Mouse (Mus musculus) intestine, postnatal 0 days (tissue): ENCODE measurements around the gene Ikbke. TPM values are rescaled to one million over a fixed set of nuclear protein-coding genes. Genes with fewer than 3 reads are reported as not detected.

Source experiments
- ATAC-seq: fragments of 200-750 bp; cut with Nextera tagmentation; 2 replicates; pipeline ENCODE4 v1.8.0; 2017; ENCODE audit warnings: mild to moderate bottlenecking, moderate TSS enrichment, moderate library complexity
- H3K27ac ChIP-seq: fragments of 300-500 bp; sonication (generic); 2 replicates; pipeline ENCODE4 v1.5.1; 2014; ENCODE audit warnings: mild to moderate bottlenecking, low read depth, low read length, moderate library complexity
- H3K27me3 ChIP-seq: fragments of 300-500 bp; sonication (generic); replicated peaks from 2 replicates; pipeline ENCODE4 v1.6.1; 2014; ENCODE audit warnings: low read length, mixed read lengths; ENCODE audit not compliant: control insufficient read depth, insufficient read depth
- H3K36me3 ChIP-seq: fragments of 300-500 bp; sonication (generic); 2 replicates; pipeline ENCODE4 v1.6.1; 2014; ENCODE audit warnings: mild to moderate bottlenecking, moderate library complexity; ENCODE audit not compliant: control insufficient read depth, insufficient read depth
- H3K4me1 ChIP-seq: fragments of 300-500 bp; sonication (generic); replicated peaks from 2 replicates; pipeline ENCODE4 v1.6.1; 2014; ENCODE audit warnings: antibody characterized with exemption, low read length, mixed read lengths; ENCODE audit not compliant: control insufficient read depth, insufficient read depth
- H3K4me2 ChIP-seq: fragments of 300-500 bp; sonication (generic); replicated peaks from 2 replicates; pipeline ENCODE4 v1.6.1; 2014; ENCODE audit warnings: low read depth, mild to moderate bottlenecking, moderate library complexity
- H3K4me3 ChIP-seq: fragments of 300-500 bp; sonication (generic); 2 replicates; pipeline ENCODE4 v1.5.1; 2014; ENCODE audit warnings: low read depth, low read length
- H3K9ac ChIP-seq: fragments of 300-500 bp; sonication (generic); 2 replicates; pipeline ENCODE4 v1.6.1; 2014; ENCODE audit warnings: mild to moderate bottlenecking, low read depth, low read length
- H3K9me3 ChIP-seq: fragments of 300-500 bp; sonication (generic); 2 replicates; pipeline ENCODE4 v1.6.1; 2016; ENCODE audit warnings: mixed run types; ENCODE audit not compliant: control insufficient read depth
- CTCF ChIP-seq: sonication (generic); IDR thresholded peaks from 2 replicates; pipeline ENCODE4 v1.5.1; 2016; ENCODE audit warnings: low read depth, mild to moderate bottlenecking, control low read depth, antibody characterized with exemption, moderate library complexity
- WGBS: fragments of 180-500 bp; shearing (Covaris S2); extraction: QIAGEN DNeasy Blood & Tissue Kit; methylation state at CpG from one replicate; pipeline ENCODE4 v1.1.7; 2014; 5-methylcytosine and 5-hydroxymethylcytosine counted together
- polyA plus RNA-seq: library from polyadenylated mRNA; unstranded; fragments of >200 nt; fragmentation: Nextera tagmentation; extraction: Ambion mirVana; gene quantifications from 2 replicates; pipeline ENCODE4 v1.2.1, GENCODE M21; 2015

Gene Ikbke
- polyA plus RNA-seq, 1 experiment from 2014 or later = 8.3 TPM

DNA sequence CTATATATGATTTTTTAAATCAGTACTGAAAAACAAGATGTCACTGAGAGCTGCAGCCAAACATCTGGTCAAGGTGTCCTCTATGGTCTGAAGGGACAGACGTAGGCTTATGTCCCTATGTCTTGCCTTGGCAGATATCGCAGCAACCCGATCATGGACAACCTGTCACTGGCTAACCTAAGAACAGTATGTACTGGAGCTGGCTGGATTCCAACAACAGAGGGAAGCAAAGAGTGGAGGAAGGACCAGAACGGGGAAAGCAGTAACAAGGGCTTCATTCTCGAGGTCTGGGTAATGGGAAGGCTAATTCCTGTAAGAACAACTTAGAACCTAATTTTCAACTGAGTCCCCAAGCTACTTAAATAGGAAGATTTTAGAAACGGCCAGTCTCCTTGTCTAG, 9.5 kb upstream of the Ikbke start:
- Histone ChIP-seq H3K4me1 (no peaks in the 10 kb centered on the region), H3K27ac (no peak overlapping the region), H3K27me3 (no peaks in the 10 kb centered on the region), H3K4me3 (no peak overlapping the region), H3K36me3 (peaks cover 7% of the 10 kb centered on the region; the same call in 1 of the 2 replicates), H3K9me3 (no peaks in the 10 kb centered on the region), H3K9ac (no peak overlapping the region), H3K4me2 (no peak overlapping the region)
- TF ChIP-seq CTCF = no peak
- no peak for ATAC-seq
- 85% methylated on average over 6 of the region's 6 CpGs for WGBS

DNA sequence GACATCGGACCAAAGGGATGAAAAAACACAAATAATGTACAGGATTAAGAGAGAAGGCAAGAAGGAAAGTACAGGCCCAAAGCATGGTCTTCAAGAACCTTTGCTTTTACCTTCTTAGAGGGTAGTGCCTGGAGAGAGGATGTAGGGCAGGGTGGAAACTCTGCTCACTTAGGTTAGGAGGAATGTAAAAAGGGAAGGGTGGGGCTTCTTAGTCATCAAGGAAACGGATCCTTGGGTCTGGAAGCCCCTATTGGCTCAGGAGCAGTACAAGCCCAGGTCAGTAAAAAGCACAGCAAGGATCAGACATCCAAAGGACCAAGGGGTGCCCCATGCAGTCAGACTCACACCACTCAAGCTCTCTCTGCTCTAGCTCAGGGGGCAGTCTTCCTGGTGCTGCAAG, 7.9 kb upstream of the Ikbke start:
- ATAC-seq = no peak
- no peaks in the 10 kb centered on the region for H3K27me3 ChIP-seq
- no peak overlapping the region for H3K4me3 ChIP-seq
- no peak overlapping the region for H3K27ac ChIP-seq
- no peaks in the 10 kb centered on the region for H3K9me3 ChIP-seq
- TF ChIP-seq CTCF = no peak
- H3K4me2 ChIP-seq = no peak overlapping the region
- 0 out of 2 replicates have a peak, but pooled peaks cover under 1% of the 10 kb centered on the region for H3K4me1 ChIP-seq
- no peak overlapping the region for H3K9ac ChIP-seq
- WGBS = 67% methylated on average over 2 of the region's 2 CpGs
- peaks cover 7% of the 10 kb centered on the region; the same call in 1 of the 2 replicates for H3K36me3 ChIP-seq

- Histone ChIP-seq H3K9ac (no peak overlapping the region), H3K9me3 (no peaks in the 10 kb centered on the region), H3K27me3 (no peaks in the 10 kb centered on the region), H3K27ac (no peak overlapping the region), H3K4me2 (no peak overlapping the region), H3K4me1 (0 out of 2 replicates have a peak, but pooled peaks cover 5% of the 10 kb centered on the region), H3K4me3 (no peak overlapping the region), H3K36me3 (peaks cover 7% of the 10 kb centered on the region; the same call in 1 of the 2 replicates)
- TF ChIP-seq CTCF = no peak
- 70% methylated on average over 5 of the region's 5 CpGs for WGBS
- ATAC-seq = no peak
These were observed 7.4 kb upstream of the Ikbke start for GRCm38 (mm10) chr1:131286803-131287202.

DNA sequence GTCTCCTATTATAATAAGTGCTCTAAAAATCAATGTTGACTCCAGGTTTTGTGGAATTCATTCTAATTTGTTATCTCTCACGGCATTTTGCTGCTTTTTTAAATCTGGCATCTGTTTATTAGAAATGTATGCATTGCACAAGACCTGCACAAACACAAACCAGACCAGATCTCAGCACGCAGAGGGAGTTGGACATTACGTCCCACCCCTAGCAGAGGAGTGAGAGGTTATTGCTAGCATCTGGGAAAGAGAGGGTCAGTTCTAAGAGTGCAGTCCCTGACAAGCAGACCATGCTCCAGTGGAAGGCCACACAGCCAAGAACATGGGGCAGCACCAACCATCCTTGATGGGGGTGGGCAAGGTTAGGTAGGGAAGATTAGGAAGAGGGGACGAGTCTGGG, 5.2 kb upstream of the Ikbke start:
- Histone ChIP-seq H3K27me3 (no peaks in the 10 kb centered on the region), H3K27ac (no peak overlapping the region), H3K4me2 (no peak overlapping the region), H3K9me3 (no peaks in the 10 kb centered on the region), H3K4me1 (0 out of 2 replicates have a peak, but pooled peaks cover 5% of the 10 kb centered on the region), H3K36me3 (no peaks in the 10 kb centered on the region; the same call in 1 of the 2 replicates), H3K9ac (no peak overlapping the region), H3K4me3 (no peak overlapping the region)
- 69% methylated on average over 4 of the region's 4 CpGs for WGBS
- ATAC-seq = no peak
- no peak for TF ChIP-seq CTCF

- H3K9me3 ChIP-seq = no peaks in the 10 kb centered on the region
- no peaks in the 10 kb centered on the region for H3K27me3 ChIP-seq
- H3K4me1 ChIP-seq = 0 out of 2 replicates have a peak, but pooled peaks cover 5% of the 10 kb centered on the region
- no peak overlapping the region for H3K4me2 ChIP-seq
- 76% methylated on average over 1 of the region's 1 CpGs for WGBS
- H3K27ac ChIP-seq = no peak overlapping the region
- TF ChIP-seq CTCF = no peak
- no peaks in the 10 kb centered on the region; the same call in 1 of the 2 replicates for H3K36me3 ChIP-seq
- ATAC-seq = no peak
- no peak overlapping the region for H3K9ac ChIP-seq
- H3K4me3 ChIP-seq = no peak overlapping the region
These were observed 4.8 kb upstream of the Ikbke start for GRCm38 (mm10) chr1:131284167-131284566.

DNA sequence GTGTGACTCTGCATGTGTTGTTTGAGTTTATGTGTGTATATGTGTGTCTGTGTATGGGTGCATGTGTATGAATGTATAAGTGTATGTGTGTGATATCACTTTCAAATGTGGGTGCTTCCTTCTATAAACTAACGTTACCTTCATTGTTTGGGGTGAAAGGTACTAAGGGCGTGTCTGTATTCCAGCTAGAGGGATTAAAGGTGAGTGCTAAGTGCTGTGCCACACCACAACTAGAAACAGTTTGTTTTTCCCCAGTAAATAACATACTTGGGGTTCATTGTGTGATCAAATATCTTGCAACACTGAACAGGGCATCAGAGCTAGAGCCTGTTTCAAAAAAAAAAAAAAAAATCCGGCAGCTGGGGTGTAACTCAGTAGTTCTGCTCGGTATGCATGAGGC, 2.3 kb upstream of the Ikbke start:
- Histone ChIP-seq H3K4me1 (peaks cover 8% of the 10 kb centered on the region; the same call in 1 of the 2 replicates), H3K9ac (no peak overlapping the region), H3K9me3 (no peaks in the 10 kb centered on the region), H3K4me2 (no peak overlapping the region), H3K27ac (no peak overlapping the region), H3K36me3 (no peaks in the 10 kb centered on the region), H3K4me3 (no peak overlapping the region), H3K27me3 (no peaks in the 10 kb centered on the region)
- peak; percentile 37 for ATAC-seq
- WGBS = 30% methylated on average over 4 of the region's 4 CpGs
- TF ChIP-seq CTCF = no peak

DNA sequence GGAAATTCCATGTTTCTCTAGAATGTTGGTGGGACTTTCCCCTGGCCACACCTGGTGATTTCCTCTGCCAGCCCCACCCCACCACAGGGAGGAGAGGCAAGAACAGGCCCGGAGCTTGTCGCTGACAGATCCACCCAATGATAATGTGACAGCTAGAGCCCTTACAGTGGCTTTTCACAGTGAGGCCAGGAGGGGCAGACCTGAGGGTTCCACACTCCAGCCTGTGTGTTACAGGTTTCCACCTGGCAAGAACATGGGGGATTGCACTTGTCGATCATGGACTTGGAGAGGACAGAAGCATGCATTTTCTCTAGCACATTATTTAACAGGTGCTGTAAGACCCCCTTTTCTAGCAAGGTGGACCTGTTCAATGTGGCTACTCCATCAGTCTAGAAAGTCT, 874 bp upstream of the Ikbke start:
- 22% methylated on average over 3 of the region's 3 CpGs for WGBS
- Histone ChIP-seq H3K36me3 (no peaks in the 10 kb centered on the region), H3K4me1 (peaks cover 8% of the 10 kb centered on the region; the same call in 1 of the 2 replicates), H3K9me3 (no peaks in the 10 kb centered on the region), H3K27me3 (no peaks in the 10 kb centered on the region), H3K4me3 (no peak overlapping the region), H3K27ac (no peak overlapping the region), H3K9ac (no peak overlapping the region), H3K4me2 (peak overlapping the region; percentile 68; the same call in 1 of the 2 replicates)
- ATAC-seq = peak; percentile 72
- peak; percentile 58 for TF ChIP-seq CTCF
